Mouse (Mus musculus) T-helper 2 cell (primary cell): ENCODE measurements around the gene Ube4b.
"Not testable (repeated sequence)": the region's sequence is repeated elsewhere in the genome, so short reads cannot be mapped to it uniquely, and the experiment has no call there.

Source experiments
- in situ Hi-C: fragments of 300-600 bp; cut with MboI, MseI; formaldehyde crosslinking; loops from one replicate; pipeline ENCODE4 v1.15.1; 2025; ENCODE audit warnings: high pct_unique_total_duplicates

Gene Ube4b

DNA sequence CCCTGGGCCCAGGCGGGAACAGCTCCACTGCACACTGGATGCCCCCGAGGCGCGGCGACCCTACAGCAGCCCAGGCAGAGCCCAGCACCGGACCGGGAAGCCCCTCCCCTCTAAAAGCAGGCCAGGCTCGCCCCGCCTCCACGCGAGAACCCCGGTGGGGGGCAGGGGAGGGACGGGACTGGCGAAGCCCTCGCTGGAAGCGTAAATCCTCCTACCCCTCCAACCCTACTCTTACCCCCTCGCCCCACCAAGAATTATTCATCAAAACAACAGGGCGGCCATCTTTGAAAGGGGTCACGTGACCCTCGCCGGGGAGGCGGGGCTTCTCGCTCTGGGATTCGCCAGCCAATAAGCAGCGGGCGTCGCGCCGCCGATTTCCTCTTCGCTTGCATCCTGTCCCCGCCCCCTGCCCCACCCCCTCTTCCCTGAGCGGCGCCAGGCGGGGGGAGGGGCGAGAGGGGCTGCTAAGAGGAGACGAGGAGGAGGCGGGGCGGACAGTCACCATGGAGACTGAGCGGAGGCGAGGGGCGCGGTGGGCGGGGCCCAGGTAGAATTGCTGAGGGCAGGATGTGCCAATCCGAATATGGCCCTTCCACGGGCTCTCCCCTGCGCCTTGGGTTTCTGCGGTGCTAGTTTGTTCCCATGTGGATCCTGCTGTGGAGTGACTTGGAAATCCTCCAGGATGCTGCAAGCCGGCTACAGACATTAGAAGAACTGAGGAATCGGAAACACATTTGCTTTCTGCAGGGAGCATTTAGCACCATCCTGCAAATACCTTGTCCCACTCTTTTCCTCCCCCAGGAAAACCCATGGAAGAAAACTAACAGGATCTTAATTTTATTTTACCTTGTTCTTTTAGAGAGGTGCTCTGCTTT, at the start of gene Ube4b:
Ube4b (minus strand) TSS at position 425 of the 875 bp plus-strand sequence.
- in situ Hi-C loops: no loop called here

DNA sequence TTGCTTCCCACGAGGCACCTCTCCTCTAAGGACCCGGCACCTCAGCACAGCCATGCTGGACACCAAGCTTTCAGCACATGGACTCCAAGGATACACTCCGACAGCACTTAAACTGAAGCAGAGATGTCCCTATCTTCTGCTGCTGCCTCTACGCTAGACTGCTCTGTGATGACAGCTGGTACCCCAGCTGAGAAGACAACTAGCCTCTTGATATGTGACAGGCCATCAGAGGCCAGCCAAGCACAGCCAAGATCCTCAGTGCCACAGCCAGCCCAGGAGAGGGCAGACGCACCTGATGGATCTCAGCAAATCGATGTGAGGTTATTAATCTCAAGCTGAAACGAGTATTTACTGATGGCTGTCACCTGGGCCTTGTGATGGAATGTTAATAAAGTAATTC, 48.5 kb upstream of the Ube4b start:
- in situ Hi-C loops: loop anchor here (10.0 kb wide), 1 partner anchor 570 kb away; no protein-coding TSS in a partner anchor

DNA sequence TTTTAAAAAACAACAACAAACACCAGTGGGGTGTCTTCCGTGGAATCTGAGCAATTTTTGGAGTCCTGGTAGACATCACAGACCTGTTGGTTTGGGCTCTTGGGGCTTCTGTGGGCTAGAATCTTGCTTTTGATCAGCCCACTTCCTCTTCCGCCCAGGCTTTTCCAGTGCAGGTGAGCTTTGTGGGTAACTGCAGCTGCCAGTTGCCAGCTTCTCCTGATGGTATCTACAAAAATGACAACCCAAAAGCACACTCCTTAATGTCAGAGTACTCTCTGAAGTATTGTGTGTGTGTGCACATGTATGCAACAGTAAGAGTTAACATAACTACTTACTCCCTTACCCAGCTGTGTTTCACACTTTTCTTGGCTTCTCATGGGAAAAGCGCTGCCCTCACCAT, 43.0 kb upstream of the Ube4b start:
- in situ Hi-C loops: no loop called here

DNA sequence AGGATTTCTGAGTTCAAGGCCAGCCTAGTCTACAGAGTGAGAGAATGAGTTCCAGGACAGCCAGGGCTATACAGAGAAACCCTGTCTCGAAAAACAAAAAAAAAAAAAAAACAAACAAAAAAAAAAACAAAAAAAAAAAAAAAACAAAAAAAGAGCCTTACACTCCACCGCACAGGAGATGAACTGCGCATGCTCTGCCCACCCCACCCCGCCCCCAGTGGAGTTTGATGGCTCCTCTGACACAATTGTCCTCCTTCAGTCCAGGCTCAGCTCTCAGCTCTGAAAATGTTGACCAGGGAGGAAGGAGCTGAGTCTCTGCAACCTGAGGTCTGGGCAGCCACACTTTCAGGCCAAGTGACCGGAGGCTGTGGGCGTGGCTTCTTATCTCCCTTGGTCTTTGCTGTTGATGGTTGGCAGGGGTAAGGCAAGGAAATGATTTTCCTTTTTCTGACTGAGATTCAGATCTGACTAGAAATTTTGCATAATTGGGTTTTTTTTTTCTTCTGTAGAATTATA, 36.9 kb upstream of the Ube4b start:
- in situ Hi-C loops: no loop called here

DNA sequence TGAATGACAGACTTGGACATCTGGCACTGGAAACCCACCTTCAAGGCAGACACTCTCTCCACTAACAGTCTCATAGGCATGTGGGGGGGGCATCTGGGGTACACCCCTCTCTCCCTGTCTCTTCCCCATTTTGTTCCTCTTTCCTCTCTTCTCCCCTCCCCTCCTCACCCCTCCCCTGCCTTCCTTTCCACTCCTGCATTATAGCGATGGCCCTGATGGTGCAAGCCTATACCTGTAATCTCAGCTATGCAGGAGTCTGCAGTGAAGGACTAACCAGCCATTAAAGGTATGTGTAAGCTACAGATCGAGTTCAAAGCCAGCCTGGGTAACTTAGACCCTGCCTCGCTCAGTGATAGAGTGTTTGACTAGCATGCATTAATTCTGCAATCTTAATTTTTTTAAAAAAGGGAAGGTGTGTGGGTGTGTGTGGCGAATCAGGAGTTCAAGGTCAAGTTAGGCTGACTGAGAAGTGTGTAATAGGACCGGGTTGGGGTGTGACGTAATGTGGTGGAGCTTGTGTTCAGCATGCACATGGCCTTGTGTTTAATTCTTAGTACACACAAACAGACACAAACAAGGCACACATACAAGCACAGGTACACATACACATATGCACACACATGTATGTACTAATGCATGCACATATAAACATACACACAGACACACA, 35.9 kb upstream of the Ube4b start:
- in situ Hi-C loops: no loop called here

DNA sequence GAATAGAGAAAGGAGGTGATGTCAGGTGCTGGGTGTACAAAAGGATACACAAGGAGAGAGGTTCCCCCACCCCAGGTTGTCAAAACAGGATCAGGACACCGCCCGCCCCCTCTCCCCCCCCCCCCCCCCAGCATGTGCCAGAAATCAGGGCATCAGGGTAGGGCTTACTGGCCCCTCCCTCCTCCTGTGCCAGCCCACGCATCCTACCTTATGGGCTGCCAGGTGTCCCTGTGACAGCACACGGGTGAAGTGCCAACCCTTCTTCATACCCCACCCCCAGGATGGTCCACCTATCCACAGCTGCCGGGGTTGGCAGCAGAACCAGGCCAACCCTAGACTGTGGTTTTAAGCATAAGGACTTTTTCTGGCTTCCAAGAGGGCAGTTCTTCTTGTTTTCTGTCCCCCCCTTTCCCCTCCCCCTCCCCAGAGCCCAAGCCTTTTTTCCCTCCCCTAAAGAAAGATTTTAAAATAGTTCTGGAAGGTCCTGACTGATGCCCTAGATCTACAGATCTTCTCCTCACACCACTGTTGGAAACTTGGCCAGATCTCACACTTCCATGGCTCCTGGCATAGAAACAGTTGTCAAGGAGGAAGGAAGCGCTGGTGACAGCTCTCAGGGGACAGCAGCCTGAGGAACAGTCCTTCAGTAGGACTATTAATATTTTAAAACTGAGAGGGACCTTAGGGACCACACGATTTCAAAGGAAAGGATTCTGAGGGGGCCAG, 35.2 kb upstream of the Ube4b start:
- in situ Hi-C loops: no loop called here

DNA sequence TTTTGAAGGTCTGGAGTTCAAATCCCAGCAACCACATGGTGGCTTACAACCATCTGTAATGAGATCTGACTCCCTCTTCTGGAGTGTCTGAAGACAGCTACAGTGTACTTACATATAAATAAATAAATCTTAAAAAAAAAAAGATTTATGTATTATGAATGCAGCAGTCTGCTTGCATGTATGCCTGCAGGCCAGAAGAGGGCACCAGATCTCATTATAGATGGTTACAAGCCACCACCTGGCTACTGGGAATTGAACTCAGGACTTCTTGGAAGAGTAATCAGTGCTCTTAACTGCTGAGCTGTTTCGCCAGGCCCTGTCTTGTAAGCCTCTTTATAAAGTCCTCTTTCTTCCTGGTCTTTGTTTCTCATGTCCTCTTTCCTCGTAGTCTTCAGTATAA, 33.9 kb upstream of the Ube4b start:
- in situ Hi-C loops: not testable (repeated sequence)

DNA sequence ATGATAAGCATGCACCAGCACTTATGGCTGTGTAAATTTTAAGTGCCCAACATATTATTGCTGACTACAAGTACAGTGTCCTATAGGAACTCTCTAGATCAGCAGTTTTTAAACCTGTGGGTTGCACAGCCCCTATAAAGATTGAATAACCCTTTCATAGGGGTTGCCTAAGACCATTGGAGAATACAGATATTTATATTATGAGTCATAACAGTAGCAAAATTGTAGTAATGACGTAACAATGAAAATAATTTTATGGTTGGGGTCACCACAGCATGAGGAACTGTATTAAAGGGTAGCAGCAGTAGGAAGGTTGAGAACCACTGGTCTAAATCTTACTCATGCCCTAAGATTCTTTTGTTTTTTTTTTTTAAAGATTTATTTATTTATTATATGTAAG, 32.9 kb upstream of the Ube4b start:
- in situ Hi-C loops: no loop called here

DNA sequence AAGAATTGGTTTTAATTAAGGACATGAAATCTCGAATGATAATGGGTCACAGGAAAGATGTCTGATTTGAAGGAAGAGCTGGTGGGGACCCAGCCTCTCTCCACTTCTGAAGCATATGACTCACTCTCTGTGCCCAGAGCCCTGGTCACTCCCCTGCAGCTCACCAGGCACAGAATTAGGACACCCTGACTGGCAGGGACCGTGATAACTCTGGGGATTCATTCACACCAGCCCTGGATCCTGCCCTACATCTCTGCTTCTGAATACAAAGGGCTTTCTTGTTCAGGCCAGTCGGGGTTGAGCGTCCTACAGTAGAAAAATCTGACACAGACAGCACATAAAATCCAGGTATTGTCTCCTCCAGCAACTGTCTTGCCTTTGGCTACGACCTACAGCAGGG, 32.0 kb upstream of the Ube4b start:
- in situ Hi-C loops: no loop called here

DNA sequence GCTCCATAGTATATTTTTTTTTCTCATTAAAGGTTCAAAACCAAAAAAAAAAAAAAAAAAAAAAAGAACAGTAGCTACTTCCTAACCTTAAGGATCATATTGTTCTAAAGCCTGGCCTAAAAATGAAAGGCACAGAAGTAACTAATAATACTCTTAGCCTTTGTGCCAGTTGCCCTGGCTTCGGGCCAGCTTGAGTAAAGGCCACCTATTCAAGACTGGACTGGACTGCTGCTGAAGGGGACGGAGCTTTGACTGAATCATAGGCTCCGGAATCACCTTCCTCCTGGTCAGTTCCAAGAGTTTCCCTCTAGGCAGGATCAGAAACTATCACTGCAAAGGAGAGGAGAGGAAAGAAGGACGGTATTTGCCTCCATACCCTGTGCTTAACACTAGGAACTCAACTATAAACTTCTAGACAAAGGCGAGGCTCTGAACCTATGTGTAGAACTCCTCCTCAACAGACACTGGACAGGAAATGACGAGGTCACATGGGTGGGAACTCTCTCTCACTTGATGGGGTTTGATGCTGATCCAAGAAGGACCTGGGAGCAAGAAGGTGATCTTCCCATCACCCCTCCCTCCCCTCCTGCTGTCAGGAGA, 31.4 kb upstream of the Ube4b start:
- in situ Hi-C loops: no loop called here

DNA sequence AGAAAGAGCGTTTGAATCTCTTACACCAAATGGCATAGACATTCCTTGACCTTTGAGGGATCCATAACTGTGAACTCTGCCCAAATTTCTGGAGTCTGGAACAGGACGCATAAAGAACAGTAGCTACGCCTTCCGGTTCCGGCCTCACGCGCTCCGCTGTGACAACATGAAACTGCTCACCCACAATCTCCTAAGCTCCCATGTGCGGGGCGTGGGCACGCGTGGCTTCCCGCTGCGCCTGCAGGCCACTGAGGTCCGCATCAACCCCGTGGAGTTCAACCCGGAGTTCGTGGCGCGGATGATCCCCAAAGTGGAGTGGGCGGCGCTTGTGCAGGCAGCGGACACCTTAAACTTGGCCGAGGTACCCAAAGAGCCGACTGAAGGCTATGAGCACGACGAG, 30.6 kb upstream of the Ube4b start:
- in situ Hi-C loops: not testable (repeated sequence)

DNA sequence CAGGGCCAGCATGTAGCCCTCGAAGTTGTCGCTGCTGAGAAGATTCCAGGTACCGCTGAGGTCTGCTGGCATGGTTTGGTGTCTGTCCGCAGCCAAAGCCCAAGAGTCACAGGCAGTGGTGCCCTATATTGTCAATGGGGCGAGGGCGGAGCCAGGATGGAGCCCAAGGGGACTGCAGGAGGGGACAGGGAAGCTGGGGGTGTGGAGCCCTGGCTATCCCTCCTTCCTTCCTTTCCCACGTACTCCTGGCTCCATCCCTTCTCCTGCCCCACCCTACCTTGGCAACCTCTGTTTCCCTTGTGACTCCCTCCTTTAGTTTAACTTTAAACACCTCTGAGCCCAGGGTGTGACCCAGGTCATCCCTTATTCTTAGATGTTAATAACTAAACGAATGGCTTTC, 28.3 kb upstream of the Ube4b start, which contains the start of gene Rbp7:
Rbp7 (minus strand) TSS at position 100 of the 400 bp plus-strand sequence.
- in situ Hi-C loops: no loop called here

DNA sequence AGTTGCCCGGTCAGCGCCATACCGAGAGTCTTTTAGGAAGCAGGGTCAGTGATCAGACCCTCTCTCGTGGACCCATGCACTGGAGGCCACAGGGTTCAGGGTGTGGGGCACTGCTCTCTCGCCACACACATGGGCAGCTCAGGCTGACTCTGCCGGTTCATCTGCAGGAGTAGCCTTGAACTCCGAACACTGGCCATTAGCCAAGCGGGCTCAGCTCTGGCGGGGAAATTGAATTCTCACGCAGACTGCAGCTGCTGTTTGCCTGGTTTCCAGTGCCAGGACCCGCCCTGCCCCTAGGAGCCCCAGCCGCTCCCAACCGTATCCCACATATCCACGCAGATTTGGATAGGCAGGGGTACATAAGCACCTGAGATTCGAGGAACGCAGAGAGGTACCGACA, 27.7 kb upstream of the Ube4b start:
- in situ Hi-C loops: no loop called here

DNA sequence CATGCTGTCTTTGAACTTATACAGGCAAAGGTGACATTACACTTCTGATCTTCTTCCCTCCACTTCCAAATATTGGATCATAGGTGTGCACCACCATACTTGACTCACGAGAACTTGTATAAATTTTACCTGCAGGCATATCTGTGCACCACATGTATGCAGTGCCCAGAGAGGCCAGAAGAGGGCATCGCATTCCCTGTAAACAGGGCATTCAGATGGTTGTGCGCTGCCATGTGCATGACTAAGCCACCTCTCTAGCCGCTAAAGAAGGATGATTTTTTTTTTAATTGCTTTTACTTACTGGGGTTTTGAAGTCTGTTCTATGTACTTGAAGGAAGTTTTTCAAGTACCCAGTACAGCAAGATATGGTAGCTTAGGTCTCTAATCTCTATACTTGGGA, 27.1 kb upstream of the Ube4b start:
- in situ Hi-C loops: no loop called here

DNA sequence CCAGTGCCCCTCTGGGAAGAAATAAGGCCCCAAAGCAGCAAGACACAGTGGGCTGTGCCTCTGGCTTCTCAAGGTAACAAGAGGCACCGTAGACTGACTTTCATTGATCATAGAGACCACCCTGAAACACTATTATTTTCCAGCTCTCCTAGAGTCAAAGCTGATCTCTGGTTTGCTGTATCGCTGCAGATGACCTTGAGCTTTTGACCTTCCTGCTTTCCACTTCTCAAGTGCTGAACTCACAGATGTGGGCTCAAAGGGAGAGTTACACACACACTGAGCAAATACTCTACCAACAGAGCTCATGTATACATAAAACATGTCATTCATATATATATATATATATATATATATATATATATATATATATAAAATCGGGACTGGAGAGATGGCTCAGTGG, 24.1 kb upstream of the Ube4b start:
- in situ Hi-C loops: no loop called here

DNA sequence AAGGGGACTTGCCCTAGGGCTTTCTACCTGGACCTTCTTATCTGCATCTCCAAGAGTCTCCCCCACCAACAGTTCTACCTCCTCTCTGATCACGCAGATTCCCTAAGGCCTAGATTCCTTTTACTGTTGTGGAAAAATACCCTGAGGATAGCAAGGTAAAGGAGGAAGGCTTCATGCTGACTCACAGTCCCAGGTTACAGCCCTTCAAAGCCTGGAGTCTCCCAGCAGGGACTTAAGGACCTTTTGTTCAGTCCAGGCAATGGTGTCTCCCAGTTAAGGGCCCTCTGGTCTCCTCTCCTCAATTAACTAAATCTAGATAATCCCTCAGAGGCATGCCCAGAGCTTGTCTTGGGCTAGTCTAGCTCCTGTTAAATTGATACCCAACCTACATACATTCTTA, 19.8 kb upstream of the Ube4b start:
- in situ Hi-C loops: no loop called here

DNA sequence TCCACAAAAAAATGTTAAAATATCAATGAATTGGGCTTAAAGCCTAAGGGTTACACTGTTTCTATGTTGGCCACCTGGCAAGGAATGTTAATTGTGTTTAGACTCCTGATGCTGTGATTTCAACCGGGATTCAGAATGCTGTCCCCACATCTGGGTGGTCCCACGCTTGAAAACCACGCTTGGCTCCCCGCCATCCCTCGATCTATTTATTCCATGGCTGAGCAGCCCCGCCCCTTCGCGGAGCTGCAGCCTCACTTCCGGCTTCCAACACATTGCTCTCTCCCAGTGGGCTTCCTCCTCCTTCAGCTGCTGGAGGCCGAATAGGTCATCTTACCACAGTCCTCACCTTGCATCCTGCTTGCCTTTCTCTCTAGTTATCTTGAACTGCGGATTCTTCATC, 19.3 kb upstream of the Ube4b start:
- in situ Hi-C loops: no loop called here

DNA sequence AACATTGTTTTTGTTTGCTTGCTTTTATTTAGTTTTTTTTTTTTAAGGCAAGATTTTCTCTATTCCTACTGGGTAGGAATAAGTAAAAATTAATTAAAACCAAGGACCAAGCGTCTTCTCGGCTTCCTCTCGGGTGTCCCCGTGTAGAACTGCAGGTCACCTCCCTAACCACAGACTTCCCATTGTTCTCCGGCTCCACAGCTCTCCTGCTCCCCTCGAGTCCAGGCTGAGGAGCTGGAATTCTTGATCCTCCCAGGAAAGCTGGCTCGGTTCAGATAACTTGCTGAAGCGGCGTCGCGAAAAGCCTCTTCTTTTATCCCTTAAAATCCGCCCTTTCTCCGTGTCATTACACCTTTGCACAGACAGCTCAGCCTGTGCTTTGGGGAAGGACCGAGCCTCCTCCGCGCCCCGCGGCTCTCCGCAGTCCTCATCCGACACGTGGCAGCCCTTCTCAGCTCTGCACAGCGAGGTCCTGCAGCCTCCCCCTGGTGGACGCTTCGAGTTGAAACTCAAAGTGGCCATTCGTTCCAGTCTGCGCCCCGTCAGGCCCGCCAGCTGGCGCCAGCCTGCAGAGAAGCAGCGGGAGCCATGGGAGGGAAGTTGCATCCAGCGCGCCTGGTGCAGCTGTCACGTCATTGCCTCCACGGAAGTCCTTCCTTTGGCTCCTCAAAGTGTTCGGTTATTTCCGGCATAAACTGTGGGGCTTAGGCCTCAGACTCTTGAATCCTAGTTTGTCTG, 18.6 kb upstream of the Ube4b start:
- in situ Hi-C loops: no loop called here

DNA sequence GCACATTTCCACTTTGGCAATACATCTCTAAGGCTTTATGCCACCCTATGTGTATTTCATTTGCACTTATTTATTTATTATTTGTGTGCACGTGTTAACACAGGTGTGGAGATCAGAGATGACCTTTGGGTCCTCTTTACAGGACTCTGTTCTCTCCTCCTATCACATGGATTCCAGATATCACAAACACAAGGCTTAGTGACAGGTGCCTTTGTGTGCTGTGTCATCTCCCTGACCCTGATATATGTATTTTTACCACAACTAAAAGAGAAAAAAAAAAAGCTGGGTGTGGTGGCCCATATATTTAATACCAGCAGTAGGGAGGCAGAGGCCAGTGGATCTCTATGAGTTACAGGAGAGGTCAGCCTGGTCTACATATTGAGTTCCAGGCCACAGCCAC, 17.9 kb upstream of the Ube4b start:
- in situ Hi-C loops: no loop called here

DNA sequence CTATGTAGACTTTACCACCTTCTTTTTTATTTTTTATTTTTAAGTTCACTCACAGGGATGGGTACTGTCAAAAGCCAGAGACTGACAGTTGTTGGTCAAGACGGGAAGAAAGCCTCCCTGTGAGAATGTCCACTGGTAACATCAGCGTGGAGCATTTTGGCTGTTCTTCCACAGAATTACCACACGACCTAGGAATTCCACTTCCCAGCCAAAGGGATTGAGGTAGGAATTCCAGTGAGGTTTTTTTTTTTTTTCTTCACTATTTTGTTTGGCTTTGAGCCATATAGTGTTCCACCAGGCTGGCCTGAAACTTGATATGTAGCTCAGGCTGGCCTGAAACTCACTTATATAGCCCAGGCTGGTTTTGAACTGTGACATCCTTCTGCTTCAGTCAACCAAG, 15.9 kb upstream of the Ube4b start:
- in situ Hi-C loops: no loop called here

DNA sequence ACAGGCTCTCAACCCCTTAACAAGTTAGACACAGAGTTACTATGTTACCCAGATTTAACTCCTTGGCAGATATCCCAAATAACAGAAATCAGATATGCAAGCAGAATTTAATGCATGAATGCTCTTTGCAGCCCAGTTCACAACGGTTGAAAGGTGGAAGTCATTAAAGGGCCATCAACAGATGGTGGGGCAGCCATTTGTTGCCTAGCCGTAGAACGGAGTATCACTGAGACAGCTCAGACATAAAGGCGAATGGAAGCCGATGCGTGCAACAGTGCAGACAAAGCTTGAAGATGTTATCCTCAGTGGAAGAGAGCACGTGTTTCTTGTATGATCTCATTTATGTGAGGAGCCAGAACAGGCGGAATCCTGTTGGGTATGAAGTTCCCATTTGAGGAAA, 14.0 kb upstream of the Ube4b start:
- in situ Hi-C loops: no loop called here
